Mouse (Mus musculus) forebrain, embryonic 12.5 days (tissue): ENCODE data around the gene Slc1a3. TPM values are rescaled to one million over a fixed set of nuclear protein-coding genes. Genes with fewer than 3 reads are reported as not detected.

Experiments
- ATAC-seq: fragments of 200-750 bp; cut with Nextera tagmentation; 2 replicates; pipeline ENCODE4 v1.8.0; 2017; ENCODE audit warnings: moderate TSS enrichment; ENCODE audit not compliant: low FRiP score
- H3K27ac ChIP-seq: fragments of 300-500 bp; sonication (generic); 2 replicates; pipeline ENCODE4 v1.5.1; 2016; ENCODE audit warnings: mild to moderate bottlenecking
- H3K27me3 ChIP-seq: fragments of 300-500 bp; sonication (generic); 2 replicates; pipeline ENCODE4 v1.6.1; 2016; ENCODE audit warnings: mild to moderate bottlenecking
- H3K36me3 ChIP-seq: fragments of 300-500 bp; sonication (generic); replicated peaks from 2 replicates; pipeline ENCODE4 v1.6.1; 2016; ENCODE audit warnings: mild to moderate bottlenecking
- H3K4me1 ChIP-seq: fragments of 300-500 bp; sonication (generic); 2 replicates; pipeline ENCODE4 v1.6.1; 2016
- H3K4me2 ChIP-seq: fragments of 300-500 bp; sonication (generic); 2 replicates; pipeline ENCODE4 v1.6.1; 2016; ENCODE audit warnings: mild to moderate bottlenecking, moderate library complexity
- H3K4me3 ChIP-seq: fragments of 300-500 bp; sonication (generic); replicated peaks from 2 replicates; pipeline ENCODE4 v1.5.1; 2016; ENCODE audit warnings: mild to moderate bottlenecking
- H3K9ac ChIP-seq: fragments of 300-500 bp; sonication (generic); 2 replicates; pipeline ENCODE4 v1.6.1; 2016; ENCODE audit warnings: mild to moderate bottlenecking
- H3K9me3 ChIP-seq: fragments of 300-500 bp; sonication (generic); 2 replicates; pipeline ENCODE4 v1.6.1; 2016
- WGBS: fragments of 180-500 bp; shearing (Covaris S2); methylation state at CpG from one replicate; pipeline ENCODE4 v1.1.7; 2016; 5-methylcytosine and 5-hydroxymethylcytosine counted together
- polyA plus RNA-seq: library from polyadenylated mRNA; unstranded; fragments of >200 nt; fragmentation: Nextera tagmentation; extraction: Ambion mirVana; gene quantifications from 2 replicates; pipeline ENCODE4 v1.2.1, GENCODE M21; 2016

Gene Slc1a3
- polyA plus RNA-seq, 1 experiment from 2014 or later: 63.9 TPM

DNA sequence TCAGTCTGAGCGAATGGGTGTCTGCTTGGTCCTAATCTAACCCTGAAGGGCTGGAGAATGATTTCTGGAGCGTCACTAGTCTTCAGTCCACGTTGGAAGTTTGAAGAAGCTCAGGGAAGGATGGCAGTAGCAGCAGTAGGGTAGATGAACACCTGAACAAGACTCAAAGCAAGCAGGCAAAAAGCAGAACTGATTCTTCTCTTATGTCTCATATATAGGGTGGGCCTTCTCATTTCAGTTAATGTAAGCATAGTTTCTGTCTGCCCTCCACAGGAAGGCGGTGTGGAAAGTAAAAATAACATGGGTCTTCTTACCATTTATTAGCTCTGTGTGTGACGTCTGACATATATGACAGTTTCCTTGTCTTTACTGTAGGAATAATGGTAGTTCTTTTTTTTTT lies 122.5 kb downstream of the Slc1a3 start:
- H3K4me2 ChIP-seq: no peak overlapping the region
- H3K9me3 ChIP-seq: no peaks in the 10 kb centered on the region
- 0 out of 2 replicates have a peak, but pooled peaks cover 5% of the 10 kb centered on the region for H3K4me1 ChIP-seq
- no peaks in the 10 kb centered on the region for H3K27me3 ChIP-seq
- no peak overlapping the region for H3K4me3 ChIP-seq
- no peak overlapping the region for H3K9ac ChIP-seq
- WGBS: 93% methylated on average over 5 of the region's 5 CpGs
- ATAC-seq: no peak
- no peak overlapping the region for H3K27ac ChIP-seq
- no peaks in the 10 kb centered on the region for H3K36me3 ChIP-seq

DNA sequence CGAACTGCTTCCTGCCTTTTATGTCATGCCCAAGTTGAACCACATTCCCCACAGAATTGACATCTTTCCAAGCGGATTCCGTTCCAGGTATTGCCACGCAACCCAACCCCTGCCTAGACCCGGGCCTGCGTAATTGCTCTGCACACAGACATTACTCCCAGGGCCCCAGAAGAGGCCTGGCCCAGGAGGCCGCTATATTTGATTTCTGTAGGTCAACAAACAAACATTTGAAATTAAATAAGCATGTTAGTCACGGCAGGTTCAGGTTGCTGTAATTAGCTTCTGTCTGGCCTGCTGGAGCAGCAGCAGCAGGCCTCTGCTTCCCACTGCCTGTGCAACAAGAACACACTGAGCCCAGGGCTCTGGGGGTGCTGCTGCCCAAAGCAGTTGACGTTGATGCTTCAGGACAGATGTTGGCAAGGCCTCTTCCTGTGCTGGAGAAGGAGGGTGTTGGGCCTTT lies 123.7 kb downstream of the Slc1a3 start:
- no peaks in the 10 kb centered on the region for H3K36me3 ChIP-seq
- H3K9ac ChIP-seq: no peak overlapping the region
- no peak overlapping the region for H3K4me3 ChIP-seq
- no peak for ATAC-seq
- H3K4me1 ChIP-seq: 0 out of 2 replicates have a peak, but pooled peaks cover 5% of the 10 kb centered on the region
- no peak overlapping the region for H3K4me2 ChIP-seq
- no peaks in the 10 kb centered on the region for H3K9me3 ChIP-seq
- no peak overlapping the region for H3K27ac ChIP-seq
- no peaks in the 10 kb centered on the region for H3K27me3 ChIP-seq
- 80% methylated on average over 9 of the region's 9 CpGs for WGBS

Other genes with a start within 250 kb of the Slc1a3 start
- gene Gm2310, start 190.8 kb downstream of the Slc1a3 start, polyA plus RNA-seq: not detected in 2 replicates